Mouse (Mus musculus) liver, embryonic 14.5 days (tissue): Measurements from ENCODE around the gene Nme6.

Source experiments
- CTCF ChIP-seq: IDR thresholded peaks from 2 replicates; pipeline ENCODE4 v1.5.1; 2016; ENCODE audit warnings: antibody characterized with exemption, low read depth, control low read depth
- EP300 ChIP-seq: IDR thresholded peaks from 2 replicates; pipeline ENCODE4 v1.6.1; 2016; ENCODE audit warnings: antibody characterized with exemption, low read depth

- TF ChIP-seq CTCF (no peak), EP300 (no peak)
Measured at GRCm38 (mm10) chr9:109795811-109796210, 36.7 kb upstream of the Nme6 start.
